Mouse (Mus musculus) lung, postnatal 25 days (tissue): Measurements from ENCODE around the gene Gja6.

Experiments used
- DNase-seq: peaks from one replicate; pipeline ENCODE4 v3.0.0; 2022; ENCODE audit warnings: low spot score

Gja6 gene

DNA sequence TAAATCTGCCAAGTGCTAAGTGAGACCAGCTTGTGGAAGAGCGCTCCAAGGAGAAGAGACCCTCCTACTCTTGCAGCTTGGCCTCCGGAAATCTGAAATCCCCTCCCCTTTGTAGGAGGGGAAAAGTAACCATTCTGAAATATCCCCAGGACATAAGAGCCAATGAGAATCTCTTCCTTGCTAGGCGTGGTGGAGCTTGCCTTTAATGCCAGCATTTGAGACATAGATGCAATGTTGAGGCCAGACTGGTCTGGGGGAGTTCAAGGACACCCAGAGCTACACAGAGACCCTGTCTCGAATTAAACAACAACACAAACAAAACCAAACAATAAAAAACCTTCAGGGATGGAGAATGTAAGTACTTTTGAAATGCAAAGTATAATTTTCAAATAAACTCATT is at the start of gene Gja6:
TSS of gene Gja6 (minus strand) at position 101 of the 400 bp plus-strand sequence.
- DNase-seq, result no peak

DNA sequence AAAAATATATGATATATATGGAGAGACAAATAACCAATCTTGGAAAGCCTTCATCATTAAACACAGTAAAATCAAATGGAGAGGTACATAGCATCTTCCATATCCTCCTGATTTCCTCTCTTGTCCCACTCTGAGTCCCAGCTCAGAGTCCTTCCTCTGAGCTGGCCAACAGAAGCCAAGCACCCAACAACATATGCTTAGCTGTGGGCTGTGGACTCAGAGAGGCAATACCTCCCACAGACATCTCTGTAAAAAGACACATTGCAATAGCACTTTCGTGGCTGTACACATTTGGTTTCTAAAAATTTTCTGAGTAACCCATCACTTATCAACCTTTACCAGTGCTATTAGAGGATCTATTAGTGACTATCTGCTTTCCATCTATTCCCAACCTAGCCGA is 42.7 kb upstream of the Gja6 start:
- DNase-seq, result no peak

DNA sequence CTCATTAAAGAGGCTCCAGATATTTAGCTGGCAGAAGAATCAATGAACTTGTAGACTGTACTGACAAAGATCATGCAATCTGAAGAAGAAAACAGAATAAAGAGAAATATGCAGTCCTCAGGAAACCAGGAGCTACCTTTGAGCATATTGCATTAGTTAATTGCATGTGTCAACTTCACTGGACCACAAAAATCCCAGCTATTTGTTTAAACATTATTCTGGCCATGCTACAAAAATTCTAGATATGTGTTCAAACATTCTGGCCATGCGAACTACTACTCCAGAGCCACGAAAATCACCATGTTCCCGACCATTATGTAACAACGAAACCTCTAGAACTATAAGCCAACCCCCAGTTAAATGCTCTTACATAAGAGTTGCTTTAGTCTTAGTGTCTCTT is 37.9 kb upstream of the Gja6 start:
- peak; percentile 56 for DNase-seq

DNA sequence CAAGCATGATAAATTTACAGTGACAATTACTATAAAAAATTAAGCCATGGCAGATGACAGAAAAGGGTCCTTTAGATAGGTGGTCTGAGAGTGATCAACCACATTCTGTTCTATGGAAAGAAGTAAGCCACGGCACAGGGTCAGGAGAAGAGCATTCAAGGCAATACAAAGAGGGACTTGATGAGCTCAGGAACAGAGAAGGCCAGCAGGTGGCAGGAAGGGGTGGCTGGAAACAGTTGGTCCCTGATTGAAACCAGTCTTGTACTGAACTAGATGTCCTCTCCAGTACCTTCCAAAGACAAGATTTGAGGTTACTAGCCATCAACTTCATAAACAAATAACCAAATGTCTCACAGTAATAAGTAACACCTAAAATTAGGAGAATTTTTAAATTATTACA is 28.7 kb upstream of the Gja6 start:
- DNase-seq, result peak; percentile 18

DNA sequence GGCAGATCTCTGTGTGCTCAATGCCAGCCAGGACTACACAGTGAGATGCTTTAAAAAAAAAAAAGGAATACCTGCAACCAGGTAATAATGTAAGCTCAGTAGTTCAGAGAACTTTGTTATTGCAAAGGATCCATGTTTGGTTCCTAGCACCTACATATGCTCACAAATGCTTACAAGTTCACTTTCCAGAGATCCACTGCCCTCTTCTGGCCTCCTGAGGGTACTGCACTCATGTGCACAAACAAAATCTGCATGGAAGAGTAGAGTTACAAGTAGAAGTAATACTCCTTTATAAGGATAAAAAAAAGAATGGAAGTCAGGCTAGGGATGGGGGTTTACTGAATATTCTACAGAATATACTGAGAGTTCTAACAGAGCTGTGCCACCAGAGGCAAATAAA is 23.8 kb upstream of the Gja6 start:
- no peak for DNase-seq

DNA sequence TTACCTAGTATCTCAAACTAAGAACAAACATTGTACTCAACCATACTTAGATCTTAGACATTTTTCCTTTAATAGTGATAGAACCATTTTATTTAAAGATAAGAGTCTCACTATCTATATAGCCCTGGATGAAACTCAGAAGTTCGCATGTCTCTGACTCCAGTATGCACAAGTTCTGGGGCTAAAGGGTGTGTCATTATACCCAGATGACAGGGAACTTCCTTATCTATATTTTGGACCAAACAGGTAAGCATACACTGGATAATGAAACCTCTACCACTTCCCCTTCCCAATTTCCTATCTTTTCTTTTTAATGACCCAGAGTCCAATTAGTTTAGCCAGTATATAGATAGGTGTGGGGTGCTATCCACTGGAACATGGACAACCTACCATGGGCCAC is 22.0 kb upstream of the Gja6 start:
- DNase-seq, result no peak

DNA sequence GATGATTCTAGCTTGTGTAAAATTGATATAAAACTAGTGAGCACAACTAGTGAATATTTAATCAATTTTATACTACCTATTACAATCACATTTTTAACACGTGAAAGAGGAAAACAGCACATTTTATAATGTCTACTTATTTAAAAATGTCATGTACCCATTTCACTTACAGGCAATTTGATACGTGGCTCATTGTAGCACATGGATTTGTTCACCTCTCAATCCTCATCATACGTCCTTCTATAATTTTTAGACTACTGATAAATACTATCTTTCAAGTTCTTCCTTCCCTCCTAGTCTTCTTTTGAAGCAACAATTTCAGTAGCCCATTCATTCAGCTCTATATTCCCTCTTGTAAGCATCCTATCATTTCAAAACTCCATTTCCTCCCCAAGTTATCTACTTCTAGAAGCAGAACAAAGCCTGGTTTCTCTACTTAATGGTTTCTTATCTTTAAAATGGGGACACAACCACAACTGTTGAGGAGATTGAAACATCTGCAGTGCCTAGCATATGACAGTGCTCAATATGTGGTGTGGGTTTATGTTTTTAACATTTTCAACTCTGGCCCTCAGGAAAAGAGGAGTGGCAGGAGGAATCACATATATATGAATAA is 12.3 kb upstream of the Gja6 start:
- DNase-seq, result no peak

DNA sequence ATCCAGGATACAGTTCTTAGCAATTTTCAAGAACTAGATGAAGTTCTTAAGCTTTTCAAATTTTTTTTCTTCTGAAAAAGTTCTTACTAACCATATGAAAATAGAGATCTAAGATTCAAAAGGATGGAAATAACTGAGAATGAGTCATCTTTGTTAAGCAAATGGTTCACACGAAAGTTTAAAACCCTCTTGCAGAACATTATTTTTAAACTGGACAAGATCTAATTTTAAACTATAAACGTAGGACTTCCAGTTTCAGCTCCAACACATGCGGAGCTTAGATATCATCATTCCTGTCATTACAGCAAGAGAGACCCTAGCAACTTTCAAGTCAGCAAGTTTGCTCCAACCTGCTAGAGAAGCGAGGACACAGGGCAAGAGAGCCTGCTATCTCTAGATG is 375 bp downstream of the Gja6 start:
- DNase-seq, result no peak

DNA sequence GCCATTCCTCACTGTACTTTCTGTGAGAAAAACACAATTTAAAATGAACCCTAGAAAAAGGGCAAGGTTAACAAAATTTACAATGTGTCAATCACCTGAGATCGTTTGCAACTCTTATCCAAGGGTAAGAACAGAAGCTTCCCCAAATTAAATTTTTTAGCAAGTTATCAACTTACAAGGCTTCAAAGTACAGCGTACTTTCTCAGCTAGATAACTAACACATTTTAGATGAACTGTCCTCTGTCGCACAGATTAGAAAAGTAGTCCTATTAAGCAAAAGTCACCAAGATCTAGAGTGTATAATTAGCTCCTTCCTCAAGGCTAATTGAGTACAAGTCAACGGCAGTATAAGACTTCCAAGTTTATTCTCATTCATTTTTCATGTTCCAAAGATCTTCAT is 939 bp downstream of the Gja6 start:
- no peak for DNase-seq

DNA sequence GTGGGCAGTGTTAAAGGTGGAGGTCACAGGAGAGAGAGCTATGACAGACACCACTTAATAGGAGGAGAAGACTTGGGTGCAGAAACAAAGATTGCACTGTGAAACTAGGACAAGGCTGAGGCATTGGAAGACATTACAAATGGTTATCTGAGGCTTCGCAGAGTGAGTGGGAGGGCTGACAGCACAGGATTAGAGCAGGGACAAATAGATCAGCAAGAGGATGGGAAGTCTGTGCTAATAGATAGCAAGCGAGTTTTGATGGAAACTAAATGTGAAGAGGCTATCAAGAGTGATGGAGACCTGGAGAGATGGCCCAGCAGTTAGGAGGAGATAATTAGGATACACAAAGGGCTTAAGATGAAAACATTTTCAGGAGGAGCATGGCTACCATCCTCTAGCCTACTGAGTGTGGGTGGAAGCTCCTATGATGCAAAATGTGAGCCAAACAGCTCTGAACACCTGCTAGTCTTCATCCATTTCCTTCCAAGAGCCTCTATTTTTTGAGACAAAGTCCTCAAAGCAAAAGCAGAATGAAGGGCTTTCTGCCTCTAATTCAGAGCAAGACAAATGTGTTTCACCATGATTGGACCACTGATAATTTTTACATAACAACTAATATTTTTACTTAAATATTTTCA is 1.7 kb downstream of the Gja6 start:
- no peak for DNase-seq

DNA sequence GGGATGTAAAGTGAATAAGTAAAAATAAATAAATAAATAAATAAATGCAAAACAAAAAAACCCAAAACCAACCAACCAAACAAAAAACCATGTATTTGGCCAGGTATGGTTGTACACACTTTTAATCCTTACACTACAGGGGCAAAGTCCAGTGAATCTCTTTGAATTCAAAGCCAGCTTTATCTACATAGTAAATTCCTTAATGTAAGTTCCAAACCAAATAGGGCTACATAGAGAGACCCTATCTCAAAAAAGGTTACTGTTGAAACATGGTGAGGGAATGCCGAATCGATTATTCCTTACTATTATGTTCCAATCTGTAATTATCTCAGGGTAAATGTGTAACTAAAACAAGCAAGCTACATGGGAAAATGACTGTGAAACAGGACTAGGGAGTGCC is 5.7 kb downstream of the Gja6 start:
- no peak for DNase-seq

DNA sequence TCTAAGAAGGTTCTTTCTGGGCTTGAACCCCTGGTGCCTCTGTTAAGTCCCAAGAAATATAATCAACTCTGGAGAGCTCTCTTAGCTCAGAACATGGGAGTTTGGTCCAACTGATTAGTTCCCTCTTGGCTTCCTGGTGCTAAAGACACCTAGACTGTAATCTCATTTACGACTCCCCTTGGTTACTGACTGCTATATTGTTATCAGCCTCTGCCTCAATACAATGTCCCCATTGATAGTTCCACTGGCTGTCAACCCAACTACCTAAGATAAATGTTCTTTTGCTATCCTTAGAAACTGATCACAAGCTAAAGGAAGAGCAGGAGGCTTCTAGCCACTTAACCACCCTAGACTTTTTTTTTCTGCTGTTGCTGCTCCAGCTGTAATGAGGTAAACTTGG is 14.8 kb downstream of the Gja6 start:
- no peak for DNase-seq

DNA sequence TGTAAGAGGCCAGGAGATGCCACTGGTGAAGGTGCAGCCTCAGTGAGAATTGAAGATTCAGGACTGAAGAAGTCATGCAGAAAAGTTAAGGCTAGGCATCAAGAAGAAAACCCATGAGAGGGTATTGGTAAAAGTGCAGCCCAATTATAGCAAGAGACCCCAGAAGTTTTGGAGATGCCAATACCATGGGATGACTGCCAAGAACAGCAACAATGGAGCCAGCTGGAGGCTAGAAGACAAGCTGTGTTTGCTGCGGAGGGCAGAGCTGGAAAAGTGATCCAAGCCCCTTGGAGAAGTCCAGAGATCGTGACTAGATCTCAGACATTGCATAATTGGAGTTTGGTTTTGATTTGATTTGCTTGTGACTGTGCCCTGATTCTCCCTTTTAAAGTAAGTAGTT is 20.6 kb downstream of the Gja6 start:
- no peak for DNase-seq

DNA sequence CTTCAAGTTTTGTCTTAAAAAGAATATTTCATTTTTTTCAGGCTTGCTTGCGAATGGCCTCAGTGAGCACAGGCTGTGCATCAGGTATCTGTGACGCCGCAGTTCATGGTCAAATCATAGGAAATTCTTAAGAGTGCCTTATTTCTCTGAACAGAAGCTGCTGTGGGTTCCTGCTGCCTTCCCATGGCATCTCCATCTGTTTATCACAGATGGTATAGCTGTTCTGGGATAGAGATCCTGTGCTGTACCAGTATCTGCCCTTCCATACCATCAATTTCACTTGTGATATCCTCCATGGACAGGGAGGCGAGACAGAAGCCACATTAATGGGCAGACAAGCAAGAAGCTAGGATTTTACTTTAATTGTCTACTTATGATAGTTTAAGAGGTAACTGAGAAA is 40.3 kb downstream of the Gja6 start:
- no peak for DNase-seq

DNA sequence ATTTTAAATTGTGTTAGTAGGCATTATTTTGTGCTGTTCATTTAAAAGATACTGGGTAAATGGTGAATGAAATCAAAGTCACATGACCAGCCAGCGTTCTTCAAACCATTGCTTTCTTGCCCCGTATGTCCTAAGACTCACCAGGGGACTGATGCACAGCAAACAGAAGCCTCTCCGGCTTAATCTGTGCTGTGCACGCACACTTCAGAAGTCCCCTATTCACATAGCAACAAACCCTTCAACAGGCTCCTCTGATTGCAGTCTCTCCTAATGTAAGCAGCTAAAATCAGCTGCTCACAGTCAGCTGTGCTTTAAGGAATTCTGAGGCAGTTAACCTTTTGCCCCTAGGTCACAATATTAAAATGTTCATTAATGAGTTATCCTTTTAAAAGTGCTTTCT is 41.8 kb downstream of the Gja6 start:
- no peak for DNase-seq

DNA sequence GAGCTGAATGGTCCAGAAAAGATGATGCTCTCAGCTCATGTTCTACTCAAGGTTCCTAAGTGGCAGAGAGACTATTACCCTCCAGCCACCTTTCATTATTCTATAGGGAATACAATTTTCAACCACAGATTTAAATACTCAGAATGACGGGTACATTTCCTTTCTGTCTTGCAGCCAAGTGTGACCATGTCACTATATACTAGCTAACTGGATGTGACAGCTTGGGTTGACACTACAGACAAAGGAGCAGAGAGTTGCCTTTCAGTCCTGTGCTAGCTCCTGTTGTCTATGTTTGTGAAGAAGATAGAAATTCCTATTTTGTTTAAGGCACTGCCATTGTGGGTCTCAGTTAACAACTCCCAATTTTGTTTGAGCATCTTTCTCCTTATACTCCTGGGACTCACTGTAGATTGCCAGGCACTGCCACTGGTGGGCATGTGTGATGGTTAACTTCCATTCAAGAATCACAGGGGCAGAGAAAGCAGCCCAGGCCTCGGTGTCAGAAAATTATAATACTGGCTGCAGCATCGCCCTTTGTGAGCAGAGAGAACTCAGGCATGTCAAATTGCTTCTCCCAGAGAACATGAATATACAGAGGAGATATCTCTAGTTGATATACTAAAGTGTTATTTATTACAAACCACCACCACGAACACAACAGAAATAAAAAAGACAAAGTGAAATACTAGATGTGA is 43.0 kb downstream of the Gja6 start:
- no peak for DNase-seq
